Mouse (Mus musculus) liver, embryonic 14.5 days (tissue): ENCODE data around the gene Dnajb1. TPM values are rescaled to one million over a fixed set of nuclear protein-coding genes. Genes with fewer than 3 reads are reported as not detected.

Source experiments
- ATAC-seq: fragments of 200-750 bp; cut with Nextera tagmentation; 2 replicates; pipeline ENCODE4 v1.8.0; 2017; ENCODE audit warnings: moderate number of reproducible peaks, mild to moderate bottlenecking, moderate library complexity; ENCODE audit not compliant: insufficient read depth
- DNase-seq, 3 experiments: peaks; one replicate each; pipeline ENCODE4 v3.0.0-alpha.2; 2012 to 2013; ENCODE audit warnings: low read depth in 3 of 3, low spot score in 3 of 3
- H3K27ac ChIP-seq: fragments of 300-500 bp; sonication (generic); 2 replicates; pipeline ENCODE4 v1.5.1; 2014; ENCODE audit warnings: moderate library complexity, mild to moderate bottlenecking, control low read depth, inconsistent platforms
- H3K27me3 ChIP-seq: fragments of 300-500 bp; sonication (generic); 2 replicates; pipeline ENCODE4 v1.6.1; 2014; ENCODE audit warnings: mild to moderate bottlenecking, low read length, moderate library complexity; ENCODE audit not compliant: control insufficient read depth, insufficient read depth
- H3K36me3 ChIP-seq: fragments of 300-500 bp; sonication (generic); replicated peaks from 2 replicates; pipeline ENCODE4 v1.6.1; 2014; ENCODE audit warnings: low read depth; ENCODE audit not compliant: control insufficient read depth, insufficient read depth
- H3K4me1 ChIP-seq, 2 experiments: fragments of 200-500 bp in 1 of 2; fragments of 300-500 bp in 1 of 2; sonication (generic) in 1 of 2; replicated peaks; 2 replicates each; pipeline ENCODE4 v1.6.1; 2012 to 2014; ENCODE audit warnings: antibody characterized with exemption in 1 of 2, inconsistent platforms in 1 of 2, low read length in 1 of 2; ENCODE audit not compliant: control insufficient read depth in 2 of 2, insufficient read depth in 2 of 2
- H3K4me2 ChIP-seq: fragments of 300-500 bp; sonication (generic); 2 replicates; pipeline ENCODE4 v1.6.1; 2014; ENCODE audit warnings: low read depth, mild to moderate bottlenecking, control low read depth, moderate library complexity
- H3K4me3 ChIP-seq, 2 experiments: fragments of 200-500 bp in 1 of 2; fragments of 300-500 bp in 1 of 2; sonication (generic) in 1 of 2; 2 replicates each; pipeline ENCODE4 v1.5.1; 2012 to 2014; ENCODE audit warnings: low read depth in 2 of 2, low read length in 2 of 2, mild to moderate bottlenecking in 2 of 2, control low read depth in 1 of 2, inconsistent platforms in 1 of 2, moderate library complexity in 1 of 2; ENCODE audit not compliant: insufficient read depth in 1 of 2
- H3K9ac ChIP-seq: fragments of 300-500 bp; sonication (generic); replicated peaks from 2 replicates; pipeline ENCODE4 v1.6.1; 2014; ENCODE audit warnings: mild to moderate bottlenecking, control low read depth, moderate library complexity
- H3K9me3 ChIP-seq: fragments of 300-500 bp; sonication (generic); 2 replicates; pipeline ENCODE4 v1.6.1; 2016; ENCODE audit warnings: low read length, mixed read lengths; ENCODE audit not compliant: control insufficient read depth
- CTCF ChIP-seq: IDR thresholded peaks from 2 replicates; pipeline ENCODE4 v1.5.1; 2016; ENCODE audit warnings: antibody characterized with exemption, low read depth, control low read depth
- EP300 ChIP-seq: IDR thresholded peaks from 2 replicates; pipeline ENCODE4 v1.6.1; 2016; ENCODE audit warnings: antibody characterized with exemption, low read depth
- WGBS: fragments of 180-500 bp; shearing (Covaris S2); extraction: QIAGEN DNeasy Blood & Tissue Kit; methylation state at CpG from one replicate; pipeline ENCODE4 v1.1.7; 2014; ENCODE audit not compliant: insufficient replicate concordance; 5-methylcytosine and 5-hydroxymethylcytosine counted together
- polyA plus RNA-seq, 2 experiments: library from polyadenylated mRNA; depleted of rRNA in 1 of 2; stranded (reverse) in 1 of 2; unstranded in 1 of 2; fragments of >200 nt; fragmentation: Nextera tagmentation in 1 of 2; extraction: Ambion mirVana in 1 of 2; gene quantifications; 2 replicates each; pipeline versions ENCODE4 v1.2.1 to v1.2.3; 2012 to 2014

Dnajb1 gene
- polyA plus RNA-seq, 2 experiments, result 32.7 to 37.8 TPM

DNA sequence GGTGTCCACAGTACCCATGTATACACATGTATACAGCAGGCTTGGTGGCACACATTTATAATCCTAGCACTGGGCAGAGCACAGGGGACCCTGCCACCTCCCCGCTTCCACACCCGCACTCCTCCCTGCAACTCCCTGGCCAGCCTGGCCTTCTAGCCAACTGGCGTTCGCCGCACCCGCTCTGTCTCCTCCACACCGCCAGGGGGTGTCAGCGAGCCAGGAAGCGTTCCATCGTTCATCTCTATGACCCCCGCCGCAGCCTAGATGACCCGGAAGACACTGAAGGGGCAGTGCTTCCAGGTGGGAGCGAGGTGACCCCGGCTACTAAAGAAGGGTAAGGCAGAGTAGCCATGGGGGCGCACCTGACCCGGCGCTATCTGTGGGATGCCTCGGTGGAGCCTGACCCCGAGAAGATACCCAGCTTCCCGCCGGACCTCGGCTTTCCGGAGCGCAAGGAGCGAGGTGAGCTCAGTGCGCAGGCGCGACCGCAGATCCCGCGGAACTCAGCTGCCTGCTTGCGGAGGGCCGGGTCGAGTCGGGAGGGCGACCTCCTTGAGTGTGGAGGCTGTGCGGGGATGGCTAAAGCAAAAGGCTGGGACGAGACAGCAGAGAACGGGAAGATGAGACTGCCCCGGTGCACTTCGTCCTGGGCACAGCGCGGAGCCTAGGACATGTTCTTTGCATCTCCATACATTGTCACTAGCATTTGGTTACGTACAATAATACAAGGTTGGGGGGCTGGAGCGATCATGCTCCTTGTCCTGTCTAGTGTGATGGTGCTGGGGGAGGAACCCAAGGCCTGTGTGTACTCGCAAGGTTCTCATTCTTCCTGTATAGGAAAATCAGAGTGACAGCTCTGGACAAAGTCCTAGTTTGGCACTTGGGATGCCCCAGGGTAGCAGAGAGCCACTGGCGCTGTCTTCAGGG lies 41.3 kb upstream of the Dnajb1 start, which contains the start of gene Ndufb7:
Ndufb7 (plus strand) TSS at position 203 of the 927 bp plus-strand sequence.
- peak; percentile 99 for TF ChIP-seq CTCF
- no peak for TF ChIP-seq EP300
- ATAC-seq, result peak; percentile 83
- Histone ChIP-seq H3K4me2 (peak within 1 kb of the TSS; percentile 94), H3K4me3 (peak within 1 kb of the TSS; percentile 77 to 91), H3K9me3 (no peaks in the 10 kb centered on the region), H3K27ac (peak within 1 kb of the TSS; percentile 60), H3K27me3 (no peaks in the 10 kb centered on the region), H3K36me3 (peaks cover 13% of the 10 kb centered on the region), H3K9ac (peak within 1 kb of the TSS; percentile 80), H3K4me1 (peaks cover 27 to 39% of the 10 kb centered on the region in 2 experiments)
- DNase-seq, result peak; percentile 70 to 84 (median 74)
- 1% methylated on average over 48 of the region's 48 CpGs for WGBS

DNA sequence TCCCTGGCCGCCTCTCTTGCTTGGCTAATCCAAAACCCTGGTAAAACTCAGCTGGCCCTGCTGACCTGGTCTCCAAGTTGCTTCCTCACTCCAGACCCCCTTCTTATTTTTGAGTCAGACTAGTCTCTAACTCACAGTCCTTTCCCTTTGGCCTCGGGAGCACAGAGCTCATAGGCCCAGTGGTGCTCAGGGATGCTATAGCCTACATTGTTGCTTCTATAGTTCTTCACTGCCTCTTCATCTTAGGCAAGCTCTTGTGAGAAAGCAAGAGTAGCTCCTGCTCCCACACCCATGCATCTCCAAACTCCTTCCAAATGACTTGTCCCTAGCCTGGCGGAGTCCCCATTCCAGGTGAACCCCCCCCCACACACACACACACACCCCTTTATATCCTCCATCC lies 40.3 kb upstream of the Dnajb1 start:
- H3K9ac ChIP-seq, result peak overlapping the region; percentile 80
- H3K4me2 ChIP-seq, result peak overlapping the region; percentile 94
- no peaks in the 10 kb centered on the region for H3K9me3 ChIP-seq
- WGBS, result 44% methylated on average over 3 of the region's 3 CpGs
- ATAC-seq (no peak), DNase-seq (no peak)
- H3K27me3 ChIP-seq, result no peaks in the 10 kb centered on the region
- no peak overlapping the region; the same call in 1 of the 2 replicates for H3K27ac ChIP-seq
- peaks cover 22% of the 10 kb centered on the region for H3K36me3 ChIP-seq
- peaks cover 18 to 31% of the 10 kb centered on the region in 2 experiments for H3K4me1 ChIP-seq
- no peak for TF ChIP-seq EP300
- no peak for TF ChIP-seq CTCF
- H3K4me3 ChIP-seq, result peak overlapping the region; percentile 77 to 91

- ATAC-seq, result no peak
- no peaks in the 10 kb centered on the region for H3K27me3 ChIP-seq
- peak overlapping the region; percentile 94 for H3K4me2 ChIP-seq
- H3K9ac ChIP-seq, result no peak overlapping the region
- H3K27ac ChIP-seq, result no peak overlapping the region
- H3K36me3 ChIP-seq, result peaks cover 24% of the 10 kb centered on the region
- 69% methylated on average over 5 of the region's 5 CpGs for WGBS
- TF ChIP-seq EP300 (no peak), CTCF (no peak)
- peak overlapping the region in 1 of 2 experiments; percentile 3; a peak in 1 of 4 replicates for H3K4me3 ChIP-seq
- DNase-seq, result no peak
- no peaks in the 10 kb centered on the region for H3K9me3 ChIP-seq
- peaks cover 13 to 26% of the 10 kb centered on the region in 2 experiments for H3K4me1 ChIP-seq
Measured at GRCm38 (mm10) chr8:83568128-83568527, 39.9 kb upstream of the Dnajb1 start.

- DNase-seq, result no peak
- no peak for TF ChIP-seq CTCF
- TF ChIP-seq EP300, result no peak
- H3K4me3 ChIP-seq, result no peak overlapping the region
- no peak overlapping the region for H3K27ac ChIP-seq
- H3K27me3 ChIP-seq, result no peaks in the 10 kb centered on the region
- no peak overlapping the region for H3K4me2 ChIP-seq
- peaks cover 7 to 23% of the 10 kb centered on the region in 2 experiments for H3K4me1 ChIP-seq
- H3K9me3 ChIP-seq, result no peaks in the 10 kb centered on the region
- 68% methylated on average over 5 of the region's 5 CpGs for WGBS
- ATAC-seq, result no peak
- H3K9ac ChIP-seq, result no peak overlapping the region
- peaks cover 28% of the 10 kb centered on the region for H3K36me3 ChIP-seq
Measured at GRCm38 (mm10) chr8:83568755-83569154, 39.2 kb upstream of the Dnajb1 start.

- Histone ChIP-seq H3K36me3 (peaks cover 28% of the 10 kb centered on the region), H3K4me1 (peaks cover 7 to 22% of the 10 kb centered on the region in 2 experiments), H3K27ac (no peak overlapping the region), H3K9me3 (no peaks in the 10 kb centered on the region), H3K4me3 (no peak overlapping the region), H3K27me3 (no peaks in the 10 kb centered on the region), H3K4me2 (no peak overlapping the region), H3K9ac (no peak overlapping the region)
- WGBS, result 53% methylated on average over 4 of the region's 4 CpGs
- no peak for TF ChIP-seq EP300
- no peak for TF ChIP-seq CTCF
- DNase-seq (no peak), ATAC-seq (no peak)
Measured at GRCm38 (mm10) chr8:83569165-83569564, 38.8 kb upstream of the Dnajb1 start.
